Mouse (Mus musculus) stomach, embryonic 14.5 days (tissue): Measurements from ENCODE around the gene Dstyk. TPM values are rescaled to one million over a fixed set of nuclear protein-coding genes. Genes with fewer than 3 reads are reported as not detected.

Experiments used
- polyA plus RNA-seq: library from polyadenylated mRNA; unstranded; fragments of >200 nt; fragmentation: Nextera tagmentation; extraction: Ambion mirVana; gene quantifications from 2 replicates; pipeline ENCODE4 v1.2.1, GENCODE M21; 2014

The Dstyk gene
- polyA plus RNA-seq, 1 experiment from 2014 or later: 20.9 TPM

Other genes with a start within 250 kb of the Dstyk start
- 0.27 TPM in 1 of 2 replicates, not detected in the other for gene Lemd1, start 226.1 kb upstream of the Dstyk start, polyA plus RNA-seq
- gene AC124108.1, start 226.1 kb upstream of the Dstyk start, polyA plus RNA-seq: 0.06 and 0.27 TPM in 2 replicates
- not detected in 2 replicates for gene Gm10188, start 187.8 kb upstream of the Dstyk start, polyA plus RNA-seq
- 0.10 TPM in 1 of 2 replicates, not detected in the other for gene Klhdc8a, start 118.9 kb upstream of the Dstyk start, polyA plus RNA-seq
- gene Nuak2, start 101.4 kb upstream of the Dstyk start, polyA plus RNA-seq: 4.2 and 4.5 TPM in 2 replicates
- gene Tmcc2, start 26.3 kb upstream of the Dstyk start, polyA plus RNA-seq: 7.1 and 7.2 TPM in 2 replicates
- 40.2 and 43.8 TPM in 2 replicates for gene Rbbp5, start 59.8 kb downstream of the Dstyk start, polyA plus RNA-seq
- gene Tmem81, start 88.7 kb downstream of the Dstyk start, polyA plus RNA-seq: 2.0 and 2.3 TPM in 2 replicates
- 0.67 and 0.73 TPM in 2 replicates for gene Cntn2, start 125.7 kb downstream of the Dstyk start, polyA plus RNA-seq